8 mouse cellular contexts compared by ENCODE assay signal in the genomic region with DNA sequence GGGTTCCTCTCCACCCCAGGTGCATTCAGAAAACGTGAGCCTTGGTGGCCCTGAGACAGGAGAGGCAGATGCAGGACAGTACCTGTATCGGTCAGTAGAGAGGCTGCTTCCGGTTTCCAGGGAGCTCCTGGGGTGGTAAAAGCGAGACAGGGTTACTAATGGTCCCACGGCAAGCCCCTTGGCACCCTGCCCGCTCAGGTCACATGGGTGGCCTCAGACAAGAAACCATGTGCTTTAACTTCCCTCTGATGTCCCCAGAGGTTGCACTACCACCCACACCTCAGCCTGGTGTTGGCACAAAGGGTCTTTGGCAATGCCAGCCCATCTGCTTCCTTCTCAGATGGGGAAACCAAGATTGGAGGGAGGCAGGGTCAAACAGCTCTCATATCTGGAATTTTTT.
DNase-seq lines count a peak whose midpoint lies in the region; ATAC-seq and TF ChIP-seq lines count a peak whose summit lies in the region.

No protein-coding gene starts in this region.

- H3K4me3 ChIP-seq in liver, postnatal 0 days (ENCODE audit: low read depth, low read length), result no peak overlapping the region
- no peak overlapping the region for H3K4me3 ChIP-seq in liver, embryonic 11.5 days (ENCODE audit: low read depth, low read length)
- no peak overlapping the region for H3K4me3 ChIP-seq in forebrain, embryonic 14.5 days (ENCODE audit: low read depth, low read length)
- H3K4me3 ChIP-seq in kidney, embryonic 16.5 days (ENCODE audit: low read length), result no peak overlapping the region
- no peak overlapping the region for H3K4me3 ChIP-seq in heart, embryonic 10.5 days

- no peaks in the 10 kb centered on the region for H3K27me3 ChIP-seq in liver, postnatal 0 days (ENCODE audit: insufficient read depth, low read length)
- no peaks in the 10 kb centered on the region for H3K27me3 ChIP-seq in liver, embryonic 11.5 days (replicated peaks; ENCODE audit: control insufficient read depth, insufficient read depth, low read length)
- no peaks in the 10 kb centered on the region for H3K27me3 ChIP-seq in forebrain, embryonic 14.5 days (replicated peaks; ENCODE audit: control insufficient read depth, insufficient read depth, low read length)
- no peaks in the 10 kb centered on the region for H3K27me3 ChIP-seq in kidney, embryonic 16.5 days (ENCODE audit: insufficient read depth, low read length)
- H3K27me3 ChIP-seq in heart, embryonic 10.5 days (ENCODE audit: insufficient read depth, poor library complexity, severe bottlenecking), result no peaks in the 10 kb centered on the region

- no peak overlapping the region for H3K9ac ChIP-seq in liver, postnatal 0 days (replicated peaks)
- H3K9ac ChIP-seq in liver, embryonic 11.5 days (ENCODE audit: low read depth, low read length), result no peak overlapping the region
- no peak overlapping the region for H3K9ac ChIP-seq in forebrain, embryonic 14.5 days (ENCODE audit: low read length)
- H3K9ac ChIP-seq in kidney, embryonic 16.5 days (replicated peaks; ENCODE audit: low read length), result no peak overlapping the region

- no peaks in the 10 kb centered on the region for H3K4me1 ChIP-seq in liver, postnatal 0 days (ENCODE audit: insufficient read depth)
- H3K4me1 ChIP-seq in liver, embryonic 11.5 days (replicated peaks; ENCODE audit: control insufficient read depth, insufficient read depth, low read length), result peaks cover 4% of the 10 kb centered on the region; the same call in 1 of the 2 replicates
- H3K4me1 ChIP-seq in forebrain, embryonic 14.5 days (ENCODE audit: control insufficient read depth, insufficient read depth, low read length), result peaks cover 44% of the 10 kb centered on the region
- H3K4me1 ChIP-seq in kidney, embryonic 16.5 days (ENCODE audit: insufficient read depth, low read length), result peaks cover 8% of the 10 kb centered on the region; the same call in 1 of the 2 replicates
- peaks cover 43% of the 10 kb centered on the region for H3K4me1 ChIP-seq in heart, embryonic 10.5 days

- no peaks in the 10 kb centered on the region for H3K9me3 ChIP-seq in liver, postnatal 0 days (ENCODE audit: low read length)
- H3K9me3 ChIP-seq in liver, embryonic 11.5 days (ENCODE audit: control insufficient read depth, low read length), result no peaks in the 10 kb centered on the region
- no peaks in the 10 kb centered on the region for H3K9me3 ChIP-seq in forebrain, embryonic 14.5 days (replicated peaks; ENCODE audit: control insufficient read depth, low read length)
- no peaks in the 10 kb centered on the region for H3K9me3 ChIP-seq in kidney, embryonic 16.5 days (ENCODE audit: low read length)
- H3K9me3 ChIP-seq in heart, embryonic 10.5 days, result no peaks in the 10 kb centered on the region

- no peak for TF ChIP-seq EP300 in liver, postnatal 0 days (IDR thresholded peaks at IDR 0.05; ENCODE audit: low read depth)

- no peak overlapping the region for H3K4me2 ChIP-seq in liver, postnatal 0 days (ENCODE audit: low read depth, low read length)
- no peak overlapping the region for H3K4me2 ChIP-seq in liver, embryonic 11.5 days
- H3K4me2 ChIP-seq in forebrain, embryonic 14.5 days (ENCODE audit: low read length), result no peak overlapping the region
- no peak overlapping the region for H3K4me2 ChIP-seq in kidney, embryonic 16.5 days (replicated peaks; ENCODE audit: low read depth, low read length)

- H3K36me3 ChIP-seq in liver, postnatal 0 days (replicated peaks; ENCODE audit: insufficient read depth, low read length), result no peaks in the 10 kb centered on the region
- H3K36me3 ChIP-seq in liver, embryonic 11.5 days (ENCODE audit: control insufficient read depth, insufficient read depth, low read length), result no peaks in the 10 kb centered on the region
- no peaks in the 10 kb centered on the region for H3K36me3 ChIP-seq in forebrain, embryonic 14.5 days (ENCODE audit: control insufficient read depth, insufficient read depth, low read length)
- no peaks in the 10 kb centered on the region for H3K36me3 ChIP-seq in kidney, embryonic 16.5 days (ENCODE audit: insufficient read depth, low read length)
- H3K36me3 ChIP-seq in heart, embryonic 10.5 days, result no peaks in the 10 kb centered on the region

- peak overlapping the region; percentile 3; the same call in 1 of the 2 replicates for H3K27ac ChIP-seq in liver, postnatal 0 days (ENCODE audit: low read depth)
- no peak overlapping the region for H3K27ac ChIP-seq in liver, embryonic 11.5 days (ENCODE audit: low read depth, low read length)
- H3K27ac ChIP-seq in forebrain, embryonic 14.5 days (ENCODE audit: low read depth, low read length), result peak overlapping the region; percentile 80
- H3K27ac ChIP-seq in kidney, embryonic 16.5 days (ENCODE audit: low read length), result no peak overlapping the region
- no peak overlapping the region for H3K27ac ChIP-seq in heart, embryonic 10.5 days

- DNase-seq in liver, postnatal 0 days, result peak; percentile 68
- no peak for DNase-seq in liver, embryonic 11.5 days (ENCODE audit: low spot score)
- peak; percentile 25 for DNase-seq in forebrain, embryonic 14.5 days (ENCODE audit: low spot score)
- DNase-seq in lung, postnatal 25 days (ENCODE audit: low spot score), result peak; percentile 61
- peak; percentile 33 to 81 for DNase-seq in spleen, postnatal 10 days (ENCODE audit: low spot score in 2 of 2)
- no peak for DNase-seq in urinary bladder, postnatal 25 days (ENCODE audit: low spot score)
- DNase-seq in heart, embryonic 10.5 days (ENCODE audit: low spot score), result no peak

- 55% methylated on average over 6 of the region's 6 CpGs for WGBS in liver, postnatal 0 days (ENCODE audit: insufficient replicate concordance)
- 72% methylated on average over 6 of the region's 6 CpGs for WGBS in liver, embryonic 11.5 days
- 47% methylated on average over 6 of the region's 6 CpGs for WGBS in forebrain, embryonic 14.5 days
- 69% methylated on average over 6 of the region's 6 CpGs for WGBS in kidney, embryonic 16.5 days
- 68% methylated on average over 6 of the region's 6 CpGs for WGBS in heart, embryonic 10.5 days

- no peak for TF ChIP-seq CTCF in liver, postnatal 0 days (IDR thresholded peaks at IDR 0.05; ENCODE audit: low read depth)

- peak; percentile 51 for ATAC-seq in liver, postnatal 0 days
- no peak for ATAC-seq in liver, embryonic 11.5 days (replicated peaks; ENCODE audit: low FRiP score)
- no peak for ATAC-seq in forebrain, embryonic 14.5 days
- ATAC-seq in kidney, embryonic 16.5 days (ENCODE audit: low FRiP score, low TSS enrichment), result no peak

Comparison
In these comparisons a context has a peak if more than half of its experiments do, and no peak if none do; other contexts are left out.
1. DNase-seq: peak in liver, postnatal 0 days (single experiment), forebrain, embryonic 14.5 days (single experiment), lung, postnatal 25 days (single experiment) and spleen, postnatal 10 days (2 of 2); none in liver, embryonic 11.5 days (single experiment), urinary bladder, postnatal 25 days (single experiment) and heart, embryonic 10.5 days (single experiment).
2. H3K27ac ChIP-seq: peak in liver, postnatal 0 days (single experiment) and forebrain, embryonic 14.5 days (single experiment); none in liver, embryonic 11.5 days (single experiment), kidney, embryonic 16.5 days (single experiment) and heart, embryonic 10.5 days (single experiment).